Mouse (Mus musculus): ENCODE data around the gene Tmem135. TPM values are rescaled to one million over a fixed set of nuclear protein-coding genes. Genes with fewer than 3 reads are reported as not detected.

Gene Tmem135
- total and polyA plus RNA-seq, 3 experiments = 23.1 to 108 (median 25.1) TPM

DNA sequence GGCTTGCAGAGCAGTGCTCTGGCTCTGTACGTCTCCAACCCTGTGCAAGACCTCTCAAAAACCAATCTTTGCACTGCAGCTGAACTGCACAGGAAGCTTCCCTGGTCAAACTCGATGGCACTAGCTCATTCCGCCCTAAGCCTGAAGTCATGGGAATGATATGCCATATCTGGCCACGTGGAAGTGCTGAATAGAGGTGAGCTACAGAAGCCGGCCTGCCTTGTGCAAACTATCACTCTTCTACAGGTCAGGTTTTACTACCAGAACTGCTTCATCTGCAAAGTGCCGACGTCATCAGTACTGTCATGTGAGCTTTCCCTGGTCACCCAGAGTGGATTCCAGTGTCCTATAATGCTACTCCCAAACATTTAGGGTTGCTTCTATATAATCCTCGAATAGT is 246.7 kb downstream of the Tmem135 start:
- Histone ChIP-seq H3K27me3 (ENCODE audit: insufficient read depth, low read length) (no peaks in the 10 kb centered on the region), H3K4me1 (ENCODE audit: insufficient read depth, low read depth, low read length) (no peaks in the 10 kb centered on the region), H3K4me3 (ENCODE audit: low read depth, low read length) (no peak overlapping the region), H3K36me3 (replicated peaks) (peaks cover 49% of the 10 kb centered on the region), H3K9me3 (replicated peaks) (no peaks in the 10 kb centered on the region)
- ATAC-seq (ENCODE audit: extremely low read depth, insufficient number of reproducible peaks, low FRiP score, poor library complexity, severe bottlenecking) (no peak), DNase-seq (ENCODE audit: low spot score) (no peak)
- no peak for TF ChIP-seq TAL1 (conservative IDR thresholded peaks at IDR 0.05; ENCODE audit: low read depth, low read length)
- TF ChIP-seq POLR2AphosphoS5 (IDR thresholded peaks at IDR 0.05; ENCODE audit: insufficient replicate concordance, low read depth, low read length) = no peak

GRCm38 (mm10) chr7:89156629-89157028 is 247.4 kb downstream of the Tmem135 start:
- Histone ChIP-seq H3K4me3 (ENCODE audit: low read depth, low read length) (no peak overlapping the region), H3K36me3 (replicated peaks) (peaks cover 52% of the 10 kb centered on the region), H3K4me1 (ENCODE audit: insufficient read depth, low read depth, low read length) (no peaks in the 10 kb centered on the region), H3K9me3 (replicated peaks) (no peaks in the 10 kb centered on the region), H3K27me3 (ENCODE audit: insufficient read depth, low read length) (no peaks in the 10 kb centered on the region)
- DNase-seq (ENCODE audit: low spot score) (no peak), ATAC-seq (ENCODE audit: extremely low read depth, insufficient number of reproducible peaks, low FRiP score, poor library complexity, severe bottlenecking) (no peak)
- no peak for TF ChIP-seq CTCF (IDR thresholded peaks at IDR 0.05; ENCODE audit: low read depth, low read length)
- no peak for TF ChIP-seq POLR2AphosphoS5 (IDR thresholded peaks at IDR 0.05; ENCODE audit: insufficient replicate concordance, low read depth, low read length)
- no peak for TF ChIP-seq GATA1 (IDR thresholded peaks at IDR 0.05; ENCODE audit: borderline replicate concordance, low read length)
- no peak for TF ChIP-seq GATA2 (IDR thresholded peaks at IDR 0.05; ENCODE audit: borderline replicate concordance, low read depth, low read length)
- TF ChIP-seq TAL1 (conservative IDR thresholded peaks at IDR 0.05; ENCODE audit: low read depth, low read length) = no peak

- Histone ChIP-seq H3K9me3 (replicated peaks) (no peaks in the 10 kb centered on the region), H3K4me3 (ENCODE audit: low read depth, low read length) (no peak overlapping the region), H3K27me3 (ENCODE audit: insufficient read depth, low read length) (no peaks in the 10 kb centered on the region), H3K36me3 (replicated peaks) (peaks cover 58% of the 10 kb centered on the region), H3K4me1 (ENCODE audit: insufficient read depth, low read depth, low read length) (no peaks in the 10 kb centered on the region)
- DNase-seq (ENCODE audit: low spot score) (no peak), ATAC-seq (ENCODE audit: extremely low read depth, insufficient number of reproducible peaks, low FRiP score, poor library complexity, severe bottlenecking) (no peak)
- TF ChIP-seq TAL1 (conservative IDR thresholded peaks at IDR 0.05; ENCODE audit: low read depth, low read length) (no peak), GATA1 (IDR thresholded peaks at IDR 0.05; ENCODE audit: borderline replicate concordance, low read length) (no peak), GATA2 (IDR thresholded peaks at IDR 0.05; ENCODE audit: borderline replicate concordance, low read depth, low read length) (no peak), POLR2AphosphoS5 (IDR thresholded peaks at IDR 0.05; ENCODE audit: insufficient replicate concordance, low read depth, low read length) (no peak), CTCF (IDR thresholded peaks at IDR 0.05; ENCODE audit: low read depth, low read length) (no peak)
Observed at GRCm38 (mm10) chr7:89155741-89156140, 248.3 kb downstream of the Tmem135 start.

- Histone ChIP-seq H3K4me1 (ENCODE audit: insufficient read depth, low read depth, low read length) (no peaks in the 10 kb centered on the region), H3K36me3 (replicated peaks) (peaks cover 58% of the 10 kb centered on the region)
- TF ChIP-seq GATA1 (IDR thresholded peaks at IDR 0.05; ENCODE audit: borderline replicate concordance, low read length) (no peak), TAL1 (conservative IDR thresholded peaks at IDR 0.05; ENCODE audit: low read depth, low read length) (no peak), GATA2 (IDR thresholded peaks at IDR 0.05; ENCODE audit: borderline replicate concordance, low read depth, low read length) (no peak), POLR2AphosphoS5 (IDR thresholded peaks at IDR 0.05; ENCODE audit: insufficient replicate concordance, low read depth, low read length) (no peak), CTCF (IDR thresholded peaks at IDR 0.05; ENCODE audit: low read depth, low read length) (no peak)
Observed at GRCm38 (mm10) chr7:89155223-89155622, 248.8 kb downstream of the Tmem135 start.

DNA sequence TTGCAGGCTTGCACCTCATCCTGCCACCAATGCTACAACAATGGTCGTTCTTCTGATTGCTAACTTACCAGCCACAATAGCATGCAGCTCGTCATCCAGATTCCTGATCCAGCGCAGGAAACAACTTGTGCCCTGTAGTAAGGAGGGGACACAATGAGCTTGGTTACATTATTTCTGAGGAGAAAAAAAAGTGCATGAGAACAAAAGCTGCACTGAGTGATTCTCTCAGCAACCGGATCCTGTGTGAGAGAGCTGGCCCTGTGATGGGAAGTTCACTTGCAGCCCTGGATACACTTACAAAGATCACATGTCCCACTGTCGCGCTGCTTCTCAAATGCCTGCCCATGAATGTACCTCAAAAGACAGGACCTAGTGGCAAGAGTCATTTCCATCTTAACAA is 252.7 kb downstream of the Tmem135 start:
- H3K27me3 ChIP-seq (ENCODE audit: insufficient read depth, low read length) = no peaks in the 10 kb centered on the region
- H3K9me3 ChIP-seq (replicated peaks) = no peaks in the 10 kb centered on the region
- H3K4me1 ChIP-seq (ENCODE audit: insufficient read depth, low read depth, low read length) = no peaks in the 10 kb centered on the region
- DNase-seq (ENCODE audit: low spot score) = no peak
- ATAC-seq (ENCODE audit: extremely low read depth, insufficient number of reproducible peaks, low FRiP score, poor library complexity, severe bottlenecking) = no peak
- H3K4me3 ChIP-seq (ENCODE audit: low read depth, low read length) = no peak overlapping the region
- H3K36me3 ChIP-seq (replicated peaks) = peaks cover 47% of the 10 kb centered on the region
- TF ChIP-seq POLR2AphosphoS5 (IDR thresholded peaks at IDR 0.05; ENCODE audit: insufficient replicate concordance, low read depth, low read length) (no peak), GATA2 (IDR thresholded peaks at IDR 0.05; ENCODE audit: borderline replicate concordance, low read depth, low read length) (no peak), TAL1 (conservative IDR thresholded peaks at IDR 0.05; ENCODE audit: low read depth, low read length) (no peak), GATA1 (IDR thresholded peaks at IDR 0.05; ENCODE audit: borderline replicate concordance, low read length) (no peak), CTCF (IDR thresholded peaks at IDR 0.05; ENCODE audit: low read depth, low read length) (no peak)

More at GRCm38 (mm10) chr7:89155223-89155622, 248.8 kb downstream of the Tmem135 start:
- Histone ChIP-seq H3K27me3 (ENCODE audit: insufficient read depth, low read length) (no peaks in the 10 kb centered on the region), H3K4me3 (ENCODE audit: low read depth, low read length) (no peak overlapping the region), H3K9me3 (replicated peaks) (no peaks in the 10 kb centered on the region)
- ATAC-seq (ENCODE audit: extremely low read depth, insufficient number of reproducible peaks, low FRiP score, poor library complexity, severe bottlenecking) (no peak), DNase-seq (ENCODE audit: low spot score) (no peak)

DNA sequence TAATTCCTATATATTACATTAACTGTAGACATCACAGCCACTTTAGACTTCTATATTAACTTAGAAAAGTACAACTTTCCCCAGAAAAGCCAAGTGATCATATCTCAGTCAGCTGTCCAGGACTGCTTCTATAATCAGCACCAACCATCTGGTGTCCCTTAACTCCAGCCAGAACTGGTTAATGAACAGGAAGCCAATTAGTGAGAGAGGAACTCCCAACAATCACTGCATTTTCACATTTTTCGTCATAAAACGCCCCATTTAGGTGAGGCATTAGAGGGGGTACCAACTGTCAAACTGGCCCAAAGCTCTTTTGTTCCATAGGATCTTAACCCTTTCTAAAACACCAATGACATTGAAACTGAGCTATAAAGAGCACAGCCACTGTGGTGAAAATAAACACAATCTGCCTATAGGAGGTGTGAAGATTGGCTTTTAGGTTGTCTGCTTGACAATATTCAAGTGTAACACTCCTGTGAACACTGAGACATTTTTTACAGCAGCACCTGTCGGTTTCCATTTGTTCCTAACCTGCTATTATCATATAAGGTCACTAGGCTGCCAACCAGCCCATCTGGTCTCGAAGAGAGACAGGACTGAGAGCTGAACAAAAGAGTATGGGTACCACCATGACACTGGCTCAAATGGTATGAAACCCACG is 263.3 kb downstream of the Tmem135 start:
- ATAC-seq (ENCODE audit: extremely low read depth, insufficient number of reproducible peaks, low FRiP score, poor library complexity, severe bottlenecking) = no peak; the same call in 1 of the 2 replicates
- H3K36me3 ChIP-seq (replicated peaks) = peaks cover 20% of the 10 kb centered on the region
- TF ChIP-seq POLR2AphosphoS5 (IDR thresholded peaks at IDR 0.05; ENCODE audit: insufficient replicate concordance, low read depth, low read length) (no peak), GATA2 (IDR thresholded peaks at IDR 0.05; ENCODE audit: borderline replicate concordance, low read depth, low read length) (no peak), TAL1 (conservative IDR thresholded peaks at IDR 0.05; ENCODE audit: low read depth, low read length) (no peak), GATA1 (IDR thresholded peaks at IDR 0.05; ENCODE audit: borderline replicate concordance, low read length) (no peak), CTCF (IDR thresholded peaks at IDR 0.05; ENCODE audit: low read depth, low read length) (no peak)
- H3K9me3 ChIP-seq (replicated peaks) = no peaks in the 10 kb centered on the region
- no peaks in the 10 kb centered on the region for H3K27me3 ChIP-seq (ENCODE audit: insufficient read depth, low read length)
- H3K4me1 ChIP-seq (ENCODE audit: insufficient read depth, low read depth, low read length) = peaks cover 8% of the 10 kb centered on the region
- no peak for DNase-seq (ENCODE audit: low spot score)
- no peak overlapping the region for H3K4me3 ChIP-seq (ENCODE audit: low read depth, low read length)

Data from G1E (cell line).